Mouse (Mus musculus) activated CD4-positive, CD25-positive, alpha-beta regulatory T cell, adult 9 weeks (primary cell): Measurements from ENCODE around the gene Gpr171. TPM values are rescaled to one million over a fixed set of nuclear protein-coding genes. Genes with fewer than 3 reads are reported as not detected.

ENCODE experiments used
- polyA plus RNA-seq: library from polyadenylated mRNA; unstranded; fragments of 100-300 nt; shearing (Covaris generic); gene quantifications from one replicate; pipeline ENCODE4 v1.2.1, GENCODE M21; 2017

Gpr171 gene
- polyA plus RNA-seq, result 49.5 TPM

GRCm38 (mm10) chr3:59101218-59101986 lies at the start of gene Gpr171:
Gene Gpr171 (minus strand): TSS chr3:59101821.

Other genes with a start within 250 kb of the Gpr171 start
- not detected for gene Clrn1, start 216.5 kb downstream of the Gpr171 start, polyA plus RNA-seq
- gene Med12l, start 96.0 kb downstream of the Gpr171 start, polyA plus RNA-seq, result 0.68 TPM
- gene P2ry14, start 51.8 kb upstream of the Gpr171 start, polyA plus RNA-seq, result 2.1 TPM
- gene Gpr87, start 93.3 kb upstream of the Gpr171 start, polyA plus RNA-seq, result not detected
- 0.60 TPM for gene P2ry13, start 109.1 kb upstream of the Gpr171 start, polyA plus RNA-seq
- 0.46 TPM for gene P2ry12, start 161.1 kb upstream of the Gpr171 start, polyA plus RNA-seq
- not detected for gene Igsf10, start 242.6 kb upstream of the Gpr171 start, polyA plus RNA-seq